Mouse (Mus musculus) heart, embryonic 12.5 days (tissue): ENCODE measurements around the gene Cadps2. TPM values are rescaled to one million over a fixed set of nuclear protein-coding genes. Genes with fewer than 3 reads are reported as not detected.

ENCODE experiments used
- ATAC-seq: fragments of 200-750 bp; cut with Nextera tagmentation; 2 replicates; pipeline ENCODE4 v1.8.0; 2017; ENCODE audit warnings: moderate TSS enrichment, moderate library complexity; ENCODE audit not compliant: insufficient number of reproducible peaks, low FRiP score
- H3K27ac ChIP-seq: fragments of 300-500 bp; sonication (generic); 2 replicates; pipeline ENCODE4 v1.5.1; 2016; ENCODE audit warnings: mild to moderate bottlenecking, moderate library complexity; ENCODE audit not compliant: poor library complexity, severe bottlenecking
- H3K27me3 ChIP-seq: fragments of 300-500 bp; sonication (generic); replicated peaks from 2 replicates; pipeline ENCODE4 v1.6.1; 2016; ENCODE audit warnings: mild to moderate bottlenecking, moderate library complexity
- H3K36me3 ChIP-seq: fragments of 300-500 bp; sonication (generic); 2 replicates; pipeline ENCODE4 v1.6.1; 2016; ENCODE audit warnings: mild to moderate bottlenecking, moderate library complexity
- H3K4me1 ChIP-seq: fragments of 300-500 bp; sonication (generic); replicated peaks from 2 replicates; pipeline ENCODE4 v1.6.1; 2016; ENCODE audit warnings: mild to moderate bottlenecking
- H3K4me2 ChIP-seq: fragments of 300-500 bp; sonication (generic); 2 replicates; pipeline ENCODE4 v1.6.1; 2016; ENCODE audit warnings: mild to moderate bottlenecking, moderate library complexity
- H3K4me3 ChIP-seq: fragments of 300-500 bp; sonication (generic); 2 replicates; pipeline ENCODE4 v1.5.1; 2016; ENCODE audit warnings: mild to moderate bottlenecking
- H3K9ac ChIP-seq: fragments of 300-500 bp; sonication (generic); 2 replicates; pipeline ENCODE4 v1.6.1; 2016; ENCODE audit warnings: mild to moderate bottlenecking, moderate library complexity
- H3K9me3 ChIP-seq: fragments of 300-500 bp; sonication (generic); replicated peaks from 2 replicates; pipeline ENCODE4 v1.6.1; 2016; ENCODE audit warnings: mild to moderate bottlenecking, moderate library complexity
- WGBS: fragments of 180-500 bp; shearing (Covaris S2); methylation state at CpG from one replicate; pipeline ENCODE4 v1.1.7; 2016; 5-methylcytosine and 5-hydroxymethylcytosine counted together
- polyA plus RNA-seq: library from polyadenylated mRNA; unstranded; fragments of >200 nt; fragmentation: Nextera tagmentation; extraction: Ambion mirVana; gene quantifications from 2 replicates; pipeline ENCODE4 v1.2.1, GENCODE M21; 2016

The Cadps2 gene
- polyA plus RNA-seq, 1 experiment from 2014 or later: 1.1 TPM

GRCm38 (mm10) chr6:23762204-23762603 is 77.0 kb downstream of the Cadps2 start:
- no peak overlapping the region for H3K4me3 ChIP-seq
- H3K4me2 ChIP-seq: no peak overlapping the region
- H3K36me3 ChIP-seq: no peaks in the 10 kb centered on the region
- H3K9ac ChIP-seq: no peak overlapping the region
- no peak overlapping the region for H3K27ac ChIP-seq
- no peaks in the 10 kb centered on the region for H3K4me1 ChIP-seq
- H3K27me3 ChIP-seq: no peaks in the 10 kb centered on the region
- no peaks in the 10 kb centered on the region for H3K9me3 ChIP-seq
- no peak for ATAC-seq
- WGBS: 58% methylated on average over 3 of the region's 3 CpGs

GRCm38 (mm10) chr6:23758249-23758648 is 81.0 kb downstream of the Cadps2 start:
- H3K9me3 ChIP-seq: no peaks in the 10 kb centered on the region
- H3K4me2 ChIP-seq: no peak overlapping the region
- no peak overlapping the region for H3K4me3 ChIP-seq
- no peak for ATAC-seq
- no peaks in the 10 kb centered on the region for H3K4me1 ChIP-seq
- H3K27ac ChIP-seq: no peak overlapping the region
- 64% methylated on average over 2 of the region's 2 CpGs for WGBS
- no peaks in the 10 kb centered on the region for H3K27me3 ChIP-seq
- no peaks in the 10 kb centered on the region for H3K36me3 ChIP-seq
- no peak overlapping the region for H3K9ac ChIP-seq

GRCm38 (mm10) chr6:23748823-23749222 is 90.4 kb downstream of the Cadps2 start:
- no peak overlapping the region for H3K27ac ChIP-seq
- H3K9me3 ChIP-seq: no peaks in the 10 kb centered on the region
- 76% methylated on average over 5 of the region's 5 CpGs for WGBS
- no peak overlapping the region for H3K9ac ChIP-seq
- H3K27me3 ChIP-seq: no peaks in the 10 kb centered on the region
- no peaks in the 10 kb centered on the region for H3K36me3 ChIP-seq
- H3K4me2 ChIP-seq: no peak overlapping the region
- no peak for ATAC-seq
- H3K4me1 ChIP-seq: no peaks in the 10 kb centered on the region
- no peak overlapping the region for H3K4me3 ChIP-seq

GRCm38 (mm10) chr6:23740010-23740409 is 99.2 kb downstream of the Cadps2 start:
- no peak for ATAC-seq
- Histone ChIP-seq H3K9me3 (no peaks in the 10 kb centered on the region), H3K27ac (no peak overlapping the region), H3K27me3 (no peaks in the 10 kb centered on the region), H3K9ac (no peak overlapping the region), H3K36me3 (no peaks in the 10 kb centered on the region), H3K4me1 (no peaks in the 10 kb centered on the region), H3K4me2 (no peak overlapping the region), H3K4me3 (no peak overlapping the region)
- 77% methylated on average over 5 of the region's 5 CpGs for WGBS

GRCm38 (mm10) chr6:23732750-23733149 is 106.5 kb downstream of the Cadps2 start:
- Histone ChIP-seq H3K27ac (no peak overlapping the region), H3K9ac (no peak overlapping the region), H3K4me3 (no peak overlapping the region), H3K4me2 (no peak overlapping the region), H3K9me3 (no peaks in the 10 kb centered on the region), H3K27me3 (no peaks in the 10 kb centered on the region), H3K4me1 (no peaks in the 10 kb centered on the region), H3K36me3 (no peaks in the 10 kb centered on the region)
- no peak for ATAC-seq
- WGBS: 36% methylated on average over 3 of the region's 3 CpGs

- H3K4me3 ChIP-seq: no peak overlapping the region
- no peaks in the 10 kb centered on the region for H3K4me1 ChIP-seq
- no peak overlapping the region for H3K9ac ChIP-seq
- no peaks in the 10 kb centered on the region for H3K36me3 ChIP-seq
- 67% methylated on average over 3 of the region's 3 CpGs for WGBS
- no peaks in the 10 kb centered on the region for H3K27me3 ChIP-seq
- no peak overlapping the region for H3K4me2 ChIP-seq
- no peaks in the 10 kb centered on the region for H3K9me3 ChIP-seq
- no peak for ATAC-seq
- no peak overlapping the region for H3K27ac ChIP-seq
These were observed 110.6 kb downstream of the Cadps2 start for GRCm38 (mm10) chr6:23728620-23729019.

- Histone ChIP-seq H3K36me3 (no peaks in the 10 kb centered on the region), H3K4me1 (no peaks in the 10 kb centered on the region), H3K4me2 (no peak overlapping the region), H3K4me3 (no peak overlapping the region), H3K9ac (no peak overlapping the region), H3K27ac (no peak overlapping the region), H3K9me3 (peaks cover 5% of the 10 kb centered on the region; the same call in 1 of the 2 replicates), H3K27me3 (no peaks in the 10 kb centered on the region)
- ATAC-seq: no peak
- 77% methylated on average over 4 of the region's 4 CpGs for WGBS
These were observed 115.5 kb downstream of the Cadps2 start for GRCm38 (mm10) chr6:23723697-23724096.

- Histone ChIP-seq H3K4me2 (no peak overlapping the region), H3K4me3 (no peak overlapping the region), H3K36me3 (no peaks in the 10 kb centered on the region), H3K9ac (no peak overlapping the region), H3K27me3 (no peaks in the 10 kb centered on the region), H3K27ac (no peak overlapping the region), H3K9me3 (peaks cover 9% of the 10 kb centered on the region), H3K4me1 (no peaks in the 10 kb centered on the region)
- WGBS: 84% methylated on average over 2 of the region's 2 CpGs
- no peak for ATAC-seq
These were observed 118.8 kb downstream of the Cadps2 start for GRCm38 (mm10) chr6:23720401-23720800.

GRCm38 (mm10) chr6:23707506-23707905 is 131.7 kb downstream of the Cadps2 start:
- H3K4me2 ChIP-seq: no peak overlapping the region
- no peak overlapping the region for H3K9ac ChIP-seq
- no peak overlapping the region for H3K4me3 ChIP-seq
- no peak overlapping the region for H3K27ac ChIP-seq
- H3K4me1 ChIP-seq: no peaks in the 10 kb centered on the region
- H3K9me3 ChIP-seq: no peaks in the 10 kb centered on the region
- no peak for ATAC-seq
- H3K27me3 ChIP-seq: no peaks in the 10 kb centered on the region
- WGBS: 68% methylated on average over 3 of the region's 3 CpGs
- no peaks in the 10 kb centered on the region for H3K36me3 ChIP-seq

- no peak overlapping the region for H3K9ac ChIP-seq
- no peak overlapping the region for H3K4me2 ChIP-seq
- 76% methylated on average over 3 of the region's 3 CpGs for whole genome bisulfite sequencing
- H3K4me3 ChIP-seq: no peak overlapping the region
- no peaks in the 10 kb centered on the region for H3K36me3 ChIP-seq
- ATAC-seq: no peak
- no peak overlapping the region for H3K27ac ChIP-seq
- no peaks in the 10 kb centered on the region for H3K9me3 ChIP-seq
- no peaks in the 10 kb centered on the region for H3K4me1 ChIP-seq
- H3K27me3 ChIP-seq: no peaks in the 10 kb centered on the region
These were observed 138.3 kb downstream of the Cadps2 start for GRCm38 (mm10) chr6:23700879-23701278.

GRCm38 (mm10) chr6:23678172-23678571 is 161.0 kb downstream of the Cadps2 start:
- Histone ChIP-seq H3K4me1 (no peaks in the 10 kb centered on the region), H3K36me3 (no peaks in the 10 kb centered on the region), H3K9ac (no peak overlapping the region), H3K4me3 (no peak overlapping the region), H3K4me2 (no peak overlapping the region), H3K27ac (no peak overlapping the region), H3K9me3 (no peaks in the 10 kb centered on the region), H3K27me3 (no peaks in the 10 kb centered on the region)
- no peak for ATAC-seq
- WGBS: 67% methylated on average over 1 of the region's 1 CpGs

GRCm38 (mm10) chr6:23655036-23655435 is 184.2 kb downstream of the Cadps2 start, which contains the start of gene Rnf148:
TSS of gene Rnf148 (minus strand) at chr6:23655136.
- Histone ChIP-seq H3K4me2 (no peak within 1 kb of the TSS), H3K27ac (no peak within 1 kb of the TSS), H3K27me3 (no peaks in the 10 kb centered on the region), H3K36me3 (no peaks in the 10 kb centered on the region), H3K9me3 (no peaks in the 10 kb centered on the region), H3K4me3 (no peak within 1 kb of the TSS), H3K4me1 (no peaks in the 10 kb centered on the region), H3K9ac (no peak within 1 kb of the TSS)
- no peak for ATAC-seq
- WGBS: 83% methylated on average over 2 of the region's 2 CpGs
